Mouse (Mus musculus): ENCODE results near the gene Sh3pxd2b. TPM values are rescaled to one million over a fixed set of nuclear protein-coding genes. Genes with fewer than 3 reads are reported as not detected.
A peak's percentile ranks its signal among the peaks of the same experiment; 100 is the strongest.

Gene Sh3pxd2b
- polyA plus RNA-seq, 1 experiment, result 21.7 TPM

DNA sequence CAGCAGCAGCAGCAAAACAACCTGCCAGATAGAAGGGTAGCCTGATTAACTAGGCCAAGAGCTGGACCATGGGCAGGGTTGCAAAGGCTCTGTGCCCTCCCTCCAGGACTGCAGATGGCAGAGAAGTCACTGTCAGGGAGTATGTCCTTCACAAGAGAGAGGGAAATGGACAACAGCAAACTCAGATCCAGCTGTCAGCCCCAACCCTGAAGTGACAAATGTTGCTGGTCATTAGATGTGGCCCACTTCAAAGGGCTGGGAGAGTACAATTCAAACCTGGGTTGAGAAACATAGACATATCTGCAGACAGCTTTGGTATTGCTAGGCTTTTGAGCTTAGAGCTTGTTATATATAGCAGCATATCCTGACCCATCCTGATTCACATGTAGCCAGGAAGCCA, 32.3 kb downstream of the Sh3pxd2b start:
- Histone ChIP-seq H3K79me2 (ENCODE audit: control insufficient read depth, insufficient read depth) (no peaks in the 10 kb centered on the region), H3K79me3 (ENCODE audit: low read depth) (peaks cover 15% of the 10 kb centered on the region), H3K36me3 (ENCODE audit: control insufficient read depth, insufficient read depth) (peaks cover 70% of the 10 kb centered on the region), H3ac (ENCODE audit: control insufficient read depth, insufficient read length, low read depth) (no peak overlapping the region), H3K27me3 (ENCODE audit: control insufficient read depth, insufficient read depth, insufficient read length) (no peaks in the 10 kb centered on the region), H3K4me3 (ENCODE audit: insufficient read depth, poor library complexity, severe bottlenecking) (no peak overlapping the region)
- no peak for TF ChIP-seq CTCF (IDR thresholded peaks at IDR 0.05; ENCODE audit: control insufficient read depth, insufficient read depth, insufficient read length)
- TF ChIP-seq FOSL1 (IDR thresholded peaks at IDR 0.05; ENCODE audit: insufficient read depth, low read length, poor library complexity, severe bottlenecking), result no peak
- TF ChIP-seq MAX (IDR thresholded peaks at IDR 0.05), result no peak
- no peak for TF ChIP-seq MYOD1 (IDR thresholded peaks at IDR 0.05; ENCODE audit: control insufficient read depth, insufficient read length, low read depth)
- TF ChIP-seq MYOG (IDR thresholded peaks at IDR 0.05; ENCODE audit: control insufficient read depth, extremely low read depth, insufficient read length), result no peak

DNA sequence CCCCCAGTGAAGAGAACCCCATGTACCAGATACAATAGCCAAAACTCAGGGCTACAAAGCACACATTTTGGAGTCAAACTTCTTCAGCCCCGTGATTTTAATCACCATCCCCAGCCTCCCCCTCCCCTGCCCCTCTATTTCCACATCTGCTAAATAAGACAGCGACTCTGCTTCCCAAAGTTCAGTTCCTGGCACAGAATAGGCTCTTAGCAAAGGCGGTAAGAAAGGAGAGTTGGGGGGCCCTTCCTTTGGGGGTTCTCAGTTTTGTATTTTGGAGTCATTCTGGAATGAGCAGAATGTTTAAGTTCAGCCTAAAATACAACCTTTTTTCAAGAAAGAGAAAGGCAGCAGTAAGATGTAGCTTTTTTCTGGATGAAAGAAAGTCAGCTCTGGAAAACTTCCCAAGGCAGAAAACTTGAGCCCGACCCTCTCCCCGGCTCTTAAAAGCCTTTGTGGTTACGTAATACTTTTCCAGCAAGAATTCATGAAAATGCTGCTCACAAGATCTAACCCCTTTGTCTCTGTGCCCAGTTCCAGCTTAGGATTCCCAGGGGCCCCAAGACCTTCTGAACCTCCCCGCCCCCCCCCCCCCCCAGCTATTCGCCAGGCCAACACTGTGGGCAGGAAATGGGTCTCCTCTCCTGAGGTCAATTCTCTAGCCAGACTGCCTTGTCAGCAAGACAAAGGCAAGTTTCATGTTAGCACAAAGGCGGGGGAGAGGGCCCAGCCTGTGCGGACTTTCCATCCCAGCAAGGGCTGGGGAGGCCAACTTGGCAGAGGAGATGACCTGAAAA, 35.9 kb downstream of the Sh3pxd2b start:
- Histone ChIP-seq H3K4me3 (ENCODE audit: insufficient read depth, poor library complexity, severe bottlenecking) (no peak overlapping the region), H3K79me2 (ENCODE audit: control insufficient read depth, insufficient read depth) (no peaks in the 10 kb centered on the region), H3K79me3 (ENCODE audit: low read depth) (peaks cover 12% of the 10 kb centered on the region), H3K36me3 (ENCODE audit: control insufficient read depth, insufficient read depth) (peaks cover 75% of the 10 kb centered on the region), H3ac (ENCODE audit: control insufficient read depth, insufficient read length, low read depth) (no peak overlapping the region), H3K27me3 (ENCODE audit: control insufficient read depth, insufficient read depth, insufficient read length) (no peaks in the 10 kb centered on the region)
- no peak for TF ChIP-seq MYOD1 (IDR thresholded peaks at IDR 0.05; ENCODE audit: control insufficient read depth, insufficient read length, low read depth)
- peak; percentile 32 for TF ChIP-seq CEBPB (IDR thresholded peaks at IDR 0.05; ENCODE audit: low read depth)
- TF ChIP-seq CTCF (IDR thresholded peaks at IDR 0.05; ENCODE audit: control insufficient read depth, insufficient read depth, insufficient read length), result no peak
- no peak for TF ChIP-seq USF1 (IDR thresholded peaks at IDR 0.05; ENCODE audit: low read depth)

DNA sequence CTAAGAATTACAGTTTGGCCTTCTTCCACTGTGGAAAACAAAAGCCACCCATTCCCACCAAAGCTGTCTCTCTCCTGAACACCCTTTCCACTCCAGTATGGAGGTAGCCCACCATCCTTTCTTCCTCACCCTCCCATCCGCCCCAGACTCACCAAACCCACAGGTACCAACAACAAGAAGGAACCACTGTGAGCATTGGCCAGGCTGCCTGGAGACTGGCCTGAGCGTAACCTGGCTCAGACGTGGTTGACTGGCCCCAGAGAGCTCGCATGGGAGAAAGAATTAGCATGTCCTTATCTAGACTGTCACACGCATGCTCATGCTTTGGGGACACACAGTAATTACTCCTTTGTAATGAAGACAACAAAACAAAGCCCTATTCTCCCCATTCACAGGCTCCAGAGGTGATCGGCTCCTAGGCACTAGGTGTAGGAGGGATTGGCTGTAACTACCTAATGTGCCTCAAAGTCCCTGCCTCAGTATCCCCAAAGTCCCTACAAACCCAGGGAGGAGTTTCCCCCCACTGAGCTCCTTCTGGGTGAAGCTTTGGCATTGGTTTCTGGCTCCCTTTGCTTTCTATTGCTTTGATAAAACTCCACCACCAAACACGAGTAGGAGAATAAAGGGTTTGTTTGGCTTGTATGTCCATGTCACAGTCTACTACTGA, 36.6 kb downstream of the Sh3pxd2b start:
- no peak overlapping the region for H3ac ChIP-seq (ENCODE audit: control insufficient read depth, insufficient read length, low read depth)
- peaks cover 81% of the 10 kb centered on the region for H3K36me3 ChIP-seq (ENCODE audit: control insufficient read depth, insufficient read depth)
- TF ChIP-seq CTCF (IDR thresholded peaks at IDR 0.05; ENCODE audit: control insufficient read depth, insufficient read depth, insufficient read length) (no peak), CEBPB (IDR thresholded peaks at IDR 0.05; ENCODE audit: low read depth) (no peak), FOSL1 (IDR thresholded peaks at IDR 0.05; ENCODE audit: insufficient read depth, low read length, poor library complexity, severe bottlenecking) (no peak), MYOG (IDR thresholded peaks at IDR 0.05; ENCODE audit: control insufficient read depth, extremely low read depth, insufficient read length) (no peak), MAX (IDR thresholded peaks at IDR 0.05) (no peak), USF1 (IDR thresholded peaks at IDR 0.05; ENCODE audit: low read depth) (no peak), MYOD1 (IDR thresholded peaks at IDR 0.05; ENCODE audit: control insufficient read depth, insufficient read length, low read depth) (no peak)
- peaks cover 11% of the 10 kb centered on the region for H3K79me3 ChIP-seq (ENCODE audit: low read depth)
- H3K4me3 ChIP-seq (ENCODE audit: insufficient read depth, poor library complexity, severe bottlenecking), result no peak overlapping the region
- no peaks in the 10 kb centered on the region for H3K79me2 ChIP-seq (ENCODE audit: control insufficient read depth, insufficient read depth)
- no peaks in the 10 kb centered on the region for H3K27me3 ChIP-seq (ENCODE audit: control insufficient read depth, insufficient read depth, insufficient read length)

DNA sequence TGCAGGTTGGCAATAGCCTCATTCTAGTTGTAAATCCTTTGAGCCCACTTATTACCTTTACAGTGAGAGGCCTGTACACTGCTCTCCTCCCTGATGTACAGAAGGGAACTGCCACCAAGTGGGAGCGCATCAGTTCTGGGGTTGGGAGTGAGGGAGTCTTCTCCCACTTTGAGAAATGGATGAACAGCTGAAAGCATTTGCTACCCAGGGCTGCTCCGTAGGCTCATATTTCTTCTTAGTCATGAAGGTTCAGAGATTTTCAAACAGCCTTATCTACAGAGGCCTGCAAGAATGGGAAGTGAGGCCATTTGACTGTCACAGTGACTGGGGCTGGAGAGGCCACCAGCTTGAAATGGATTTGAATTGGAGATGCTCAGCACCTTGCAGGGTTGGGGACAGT, 38.4 kb downstream of the Sh3pxd2b start:
- peaks cover 91% of the 10 kb centered on the region for H3K36me3 ChIP-seq (ENCODE audit: control insufficient read depth, insufficient read depth)

DNA sequence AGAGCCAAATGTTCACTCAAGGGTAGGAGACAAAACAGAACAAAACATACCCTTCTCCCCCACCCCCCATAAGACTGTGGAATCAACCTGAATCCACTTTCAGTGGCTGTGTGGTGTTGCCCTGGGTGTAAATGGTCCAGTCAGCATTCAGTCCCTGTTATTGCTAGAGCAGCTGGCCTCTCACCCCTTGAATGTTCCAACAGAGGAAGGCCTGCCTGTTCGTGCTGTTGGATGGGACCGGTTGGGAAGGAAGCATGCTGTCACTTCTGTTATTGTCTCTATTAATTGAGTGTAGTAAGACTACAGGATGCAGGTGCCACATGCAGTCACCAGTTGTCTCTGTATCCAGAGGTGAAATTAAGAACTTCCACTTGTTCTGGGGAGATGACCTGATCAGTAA, 40.4 kb downstream of the Sh3pxd2b start:
- Histone ChIP-seq H3K79me2 (ENCODE audit: control insufficient read depth, insufficient read depth) (no peaks in the 10 kb centered on the region), H3K36me3 (ENCODE audit: control insufficient read depth, insufficient read depth) (peaks cover 89% of the 10 kb centered on the region), H3ac (ENCODE audit: control insufficient read depth, insufficient read length, low read depth) (no peak overlapping the region), H3K79me3 (ENCODE audit: low read depth) (peaks cover 6% of the 10 kb centered on the region), H3K4me3 (ENCODE audit: insufficient read depth, poor library complexity, severe bottlenecking) (no peak overlapping the region), H3K27me3 (ENCODE audit: control insufficient read depth, insufficient read depth, insufficient read length) (no peaks in the 10 kb centered on the region)
- TF ChIP-seq CTCF (IDR thresholded peaks at IDR 0.05; ENCODE audit: control insufficient read depth, insufficient read depth, insufficient read length) (no peak), FOSL1 (IDR thresholded peaks at IDR 0.05; ENCODE audit: insufficient read depth, low read length, poor library complexity, severe bottlenecking) (no peak), MYOD1 (IDR thresholded peaks at IDR 0.05; ENCODE audit: control insufficient read depth, insufficient read length, low read depth) (no peak), USF1 (IDR thresholded peaks at IDR 0.05; ENCODE audit: low read depth) (no peak), CEBPB (IDR thresholded peaks at IDR 0.05; ENCODE audit: low read depth) (no peak), MYOG (IDR thresholded peaks at IDR 0.05; ENCODE audit: control insufficient read depth, extremely low read depth, insufficient read length) (no peak), MAX (IDR thresholded peaks at IDR 0.05) (no peak)

More for the DNA sequence above, 38.4 kb downstream of the Sh3pxd2b start:
- Histone ChIP-seq H3K79me3 (ENCODE audit: low read depth) (peaks cover 8% of the 10 kb centered on the region), H3ac (ENCODE audit: control insufficient read depth, insufficient read length, low read depth) (no peak overlapping the region), H3K27me3 (ENCODE audit: control insufficient read depth, insufficient read depth, insufficient read length) (no peaks in the 10 kb centered on the region), H3K4me3 (ENCODE audit: insufficient read depth, poor library complexity, severe bottlenecking) (no peak overlapping the region), H3K79me2 (ENCODE audit: control insufficient read depth, insufficient read depth) (no peaks in the 10 kb centered on the region)
- TF ChIP-seq MYOD1 (IDR thresholded peaks at IDR 0.05; ENCODE audit: control insufficient read depth, insufficient read length, low read depth) (no peak), CEBPB (IDR thresholded peaks at IDR 0.05; ENCODE audit: low read depth) (no peak), CTCF (IDR thresholded peaks at IDR 0.05; ENCODE audit: control insufficient read depth, insufficient read depth, insufficient read length) (no peak), FOSL1 (IDR thresholded peaks at IDR 0.05; ENCODE audit: insufficient read depth, low read length, poor library complexity, severe bottlenecking) (no peak), MAX (IDR thresholded peaks at IDR 0.05) (no peak), MYOG (IDR thresholded peaks at IDR 0.05; ENCODE audit: control insufficient read depth, extremely low read depth, insufficient read length) (no peak), USF1 (IDR thresholded peaks at IDR 0.05; ENCODE audit: low read depth) (no peak)

All from C2C12 (cell line).